Mouse (Mus musculus) bone marrow macrophage, adult 2 months (primary cell): ENCODE results near the gene Mylip.

Source experiments
- CTCF ChIP-seq: IDR thresholded peaks from 2 replicates; pipeline ENCODE4 v1.5.1; 2012; ENCODE audit warnings: low read depth, mild to moderate bottlenecking, low read length, moderate library complexity
- POLR2A ChIP-seq: IDR thresholded peaks from 2 replicates; pipeline ENCODE4 v1.6.1; 2012; ENCODE audit warnings: mild to moderate bottlenecking, low read depth, low read length, borderline replicate concordance

DNA sequence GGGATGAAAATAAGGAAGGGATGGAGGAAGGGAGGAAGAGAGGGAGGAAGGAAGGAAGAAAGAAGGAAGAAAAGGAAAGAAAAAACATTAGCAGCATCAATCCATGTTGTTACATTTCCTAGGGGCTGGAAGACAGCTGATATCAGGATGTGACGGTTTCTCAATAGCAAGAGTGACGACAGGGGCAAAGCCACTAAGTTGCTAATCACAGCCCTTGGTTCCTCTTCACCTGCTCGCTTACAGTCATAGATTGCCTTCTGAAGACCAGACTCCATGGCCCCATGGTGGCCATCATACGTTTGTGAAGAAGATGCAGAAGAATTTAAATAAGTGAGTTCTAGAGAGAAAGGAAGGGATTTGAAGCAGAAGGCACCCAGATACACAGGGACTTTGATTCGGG is 38.1 kb upstream of the Mylip start:
- no peak for TF ChIP-seq CTCF
- no peak for TF ChIP-seq POLR2A
